Mouse (Mus musculus) liver, embryonic 13.5 days (tissue): ENCODE measurements around the gene Nptx2. TPM values are rescaled to one million over a fixed set of nuclear protein-coding genes. Genes with fewer than 3 reads are reported as not detected.

ENCODE experiments used
- ATAC-seq: fragments of 200-750 bp; cut with Nextera tagmentation; 2 replicates; pipeline ENCODE4 v1.8.0; 2017; ENCODE audit warnings: low read depth, mild to moderate bottlenecking, moderate number of reproducible peaks, moderate library complexity
- DNase-seq: peaks from one replicate; pipeline ENCODE4 v3.0.0; 2022
- H3K27ac ChIP-seq: fragments of 300-500 bp; sonication (generic); 2 replicates; pipeline ENCODE4 v1.5.1; 2015; ENCODE audit warnings: moderate library complexity, mild to moderate bottlenecking, inconsistent platforms
- H3K27me3 ChIP-seq: fragments of 300-500 bp; sonication (generic); 2 replicates; pipeline ENCODE4 v1.6.1; 2015; ENCODE audit warnings: mild to moderate bottlenecking, inconsistent platforms
- H3K36me3 ChIP-seq: fragments of 300-500 bp; sonication (generic); 2 replicates; pipeline ENCODE4 v1.6.1; 2015; ENCODE audit warnings: mild to moderate bottlenecking, inconsistent platforms
- H3K4me1 ChIP-seq: fragments of 300-500 bp; sonication (generic); replicated peaks from 2 replicates; pipeline ENCODE4 v1.6.1; 2015; ENCODE audit warnings: inconsistent platforms
- H3K4me2 ChIP-seq: fragments of 300-500 bp; sonication (generic); 2 replicates; pipeline ENCODE4 v1.6.1; 2015; ENCODE audit warnings: inconsistent platforms, mild to moderate bottlenecking, moderate library complexity
- H3K4me3 ChIP-seq: fragments of 300-500 bp; sonication (generic); replicated peaks from 2 replicates; pipeline ENCODE4 v1.5.1; 2015; ENCODE audit warnings: mild to moderate bottlenecking, inconsistent platforms
- H3K9ac ChIP-seq: fragments of 300-500 bp; sonication (generic); 2 replicates; pipeline ENCODE4 v1.6.1; 2015; ENCODE audit warnings: mild to moderate bottlenecking, inconsistent platforms
- H3K9me3 ChIP-seq: fragments of 300-500 bp; sonication (generic); replicated peaks from 2 replicates; pipeline ENCODE4 v1.6.1; 2016; ENCODE audit warnings: inconsistent platforms
- WGBS: fragments of 180-500 bp; shearing (Covaris S2); methylation state at CpG from one replicate; pipeline ENCODE4 v1.1.7; 2015; ENCODE audit not compliant: insufficient replicate concordance; 5-methylcytosine and 5-hydroxymethylcytosine counted together
- polyA plus RNA-seq: library from polyadenylated mRNA; unstranded; fragments of >200 nt; fragmentation: Nextera tagmentation; extraction: Ambion mirVana; gene quantifications from 2 replicates; pipeline ENCODE4 v1.2.1, GENCODE M21; 2015

The Nptx2 gene
- 0.03 TPM in 1 of 2 replicates, not detected in the other for polyA plus RNA-seq

DNA sequence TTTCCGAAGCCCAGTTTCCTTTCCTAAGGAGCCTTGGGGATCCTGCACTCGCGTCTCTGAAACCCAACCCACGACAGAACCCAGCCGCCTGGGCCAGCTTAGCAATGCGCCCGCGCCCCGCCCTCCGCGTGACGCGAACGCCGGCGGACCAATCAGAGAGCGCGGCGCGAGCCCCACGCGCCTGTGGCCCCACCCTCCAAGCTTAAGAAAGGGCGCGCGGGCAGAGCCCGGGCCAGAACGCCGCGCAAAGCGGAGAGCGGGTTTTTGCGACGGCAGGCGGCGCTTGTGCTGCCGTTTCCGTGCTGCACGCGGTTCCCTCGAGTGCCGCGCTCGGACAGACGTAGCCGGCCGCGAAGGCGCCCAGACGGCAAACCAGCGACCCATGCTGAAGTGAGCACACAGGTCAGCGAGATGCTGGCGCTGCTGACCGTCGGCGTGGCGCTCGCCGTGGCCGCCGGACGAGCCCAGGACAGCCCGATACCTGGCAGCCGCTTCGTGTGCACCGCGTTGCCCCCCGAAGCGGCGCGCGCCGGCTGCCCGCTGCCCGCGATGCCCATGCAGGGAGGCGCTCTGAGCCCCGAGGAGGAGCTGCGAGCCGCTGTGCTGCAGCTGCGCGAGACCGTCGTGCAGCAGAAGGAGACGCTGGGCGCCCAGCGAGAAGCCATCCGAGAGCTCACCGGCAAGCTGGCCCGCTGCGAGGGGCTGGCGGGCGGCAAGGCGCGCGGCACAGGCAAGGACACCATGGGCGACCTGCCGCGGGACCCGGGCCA lies at the start of gene Nptx2:
Gene Nptx2, plus strand, starts transcription at position 250 of the 770 bp plus-strand sequence.
- Histone ChIP-seq H3K4me1 (peaks cover 4% of the 10 kb centered on the region; the same call in 1 of the 2 replicates), H3K9me3 (no peaks in the 10 kb centered on the region), H3K36me3 (no peaks in the 10 kb centered on the region), H3K9ac (no peak within 1 kb of the TSS), H3K27ac (no peak within 1 kb of the TSS), H3K27me3 (peaks cover 61% of the 10 kb centered on the region), H3K4me3 (peak within 1 kb of the TSS; percentile 28), H3K4me2 (peak within 1 kb of the TSS; percentile 47)
- peak; percentile 65 for ATAC-seq
- 3% methylated on average over 99 of the region's 99 CpGs for WGBS
- DNase-seq, result peak; percentile 11

DNA sequence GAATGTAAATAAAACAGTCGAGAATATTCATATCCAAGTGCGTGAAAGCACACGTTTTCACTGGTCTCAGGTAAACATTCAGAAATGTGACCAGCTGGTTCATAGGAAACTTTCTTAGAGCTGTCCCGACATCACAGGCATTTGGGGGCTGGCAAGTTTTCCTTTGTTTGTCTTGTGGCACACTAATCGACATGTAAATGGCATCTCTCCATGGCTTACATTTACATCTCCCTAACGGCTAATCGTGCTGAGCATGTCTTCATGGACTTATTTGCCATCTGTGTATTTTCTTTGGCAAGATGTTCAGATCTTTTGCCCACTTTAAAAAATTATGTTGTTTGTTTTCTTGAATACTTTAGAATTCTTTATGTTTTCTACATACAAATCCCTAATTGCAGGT lies 49.2 kb upstream of the Nptx2 start:
- WGBS, result 71% methylated on average over 7 of the region's 7 CpGs

DNA sequence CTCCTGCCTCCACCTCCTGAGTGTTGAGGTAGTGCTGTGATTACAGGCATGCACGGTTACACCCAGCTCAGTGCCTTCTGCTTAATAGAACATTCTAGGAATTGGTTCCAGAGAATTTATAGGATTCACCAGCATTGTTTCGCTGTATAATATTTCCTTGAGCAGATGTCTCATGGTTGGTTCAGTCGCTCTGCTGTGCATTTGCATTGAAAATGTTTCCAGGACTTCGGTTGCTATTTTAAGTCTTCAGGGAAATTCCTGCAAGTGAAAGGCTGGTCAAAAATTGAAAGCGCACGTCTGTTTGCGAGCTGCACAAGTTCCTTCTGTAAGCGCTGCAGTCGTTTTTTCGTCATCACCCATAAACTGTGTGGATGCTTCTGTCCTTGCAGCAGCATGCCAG lies 41.5 kb upstream of the Nptx2 start:
- Histone ChIP-seq H3K9ac (no peak overlapping the region), H3K4me1 (no peaks in the 10 kb centered on the region), H3K27me3 (no peaks in the 10 kb centered on the region; the same call in 1 of the 2 replicates), H3K27ac (no peak overlapping the region), H3K4me2 (no peak overlapping the region), H3K4me3 (no peak overlapping the region), H3K9me3 (peaks cover 3% of the 10 kb centered on the region; the same call in 1 of the 2 replicates), H3K36me3 (no peaks in the 10 kb centered on the region)
- no peak for ATAC-seq
- no peak for DNase-seq
- WGBS, result 84% methylated on average over 10 of the region's 10 CpGs

More for the DNA sequence above, 49.2 kb upstream of the Nptx2 start:
- Histone ChIP-seq H3K36me3 (no peaks in the 10 kb centered on the region), H3K9me3 (peaks cover 12% of the 10 kb centered on the region; the same call in 1 of the 2 replicates), H3K27ac (no peak overlapping the region), H3K27me3 (no peaks in the 10 kb centered on the region), H3K9ac (no peak overlapping the region), H3K4me2 (no peak overlapping the region), H3K4me1 (no peaks in the 10 kb centered on the region), H3K4me3 (no peak overlapping the region)
- no peak for DNase-seq
- ATAC-seq, result no peak

GRCm38 (mm10) chr5:144505731-144506130 lies 40.0 kb upstream of the Nptx2 start:
- Histone ChIP-seq H3K4me1 (no peaks in the 10 kb centered on the region), H3K4me3 (no peak overlapping the region), H3K27ac (no peak overlapping the region), H3K9ac (no peak overlapping the region), H3K27me3 (no peaks in the 10 kb centered on the region; the same call in 1 of the 2 replicates), H3K4me2 (no peak overlapping the region), H3K9me3 (peaks cover 3% of the 10 kb centered on the region; the same call in 1 of the 2 replicates), H3K36me3 (no peaks in the 10 kb centered on the region)
- DNase-seq (no peak), ATAC-seq (no peak)
- WGBS, result 72% methylated on average over 2 of the region's 2 CpGs

DNA sequence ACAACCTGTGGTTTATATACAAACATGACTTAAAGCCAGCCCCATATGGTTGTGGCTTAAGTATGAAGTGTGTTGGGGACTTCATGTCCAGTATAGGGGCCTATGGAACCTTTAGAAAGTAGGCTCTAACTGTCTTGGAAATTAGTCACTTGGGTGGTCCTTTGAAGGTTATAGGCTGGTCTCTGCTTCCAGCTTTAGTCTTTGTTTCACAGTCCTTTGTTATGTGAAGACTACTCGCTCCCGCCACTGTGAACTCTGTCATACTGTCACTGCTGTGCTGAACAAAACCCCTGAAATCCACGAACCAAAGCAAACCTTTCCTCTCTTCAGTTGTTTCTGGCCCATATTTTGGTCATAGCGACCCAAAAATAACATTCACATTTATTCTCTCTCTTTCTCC lies 39.5 kb upstream of the Nptx2 start:
- WGBS, result 53% methylated on average over 4 of the region's 4 CpGs
- no peak overlapping the region for H3K4me3 ChIP-seq
- H3K27me3 ChIP-seq, result no peaks in the 10 kb centered on the region; the same call in 1 of the 2 replicates
- no peak overlapping the region for H3K4me2 ChIP-seq
- no peak overlapping the region for H3K27ac ChIP-seq
- H3K9me3 ChIP-seq, result peaks cover 3% of the 10 kb centered on the region; the same call in 1 of the 2 replicates
- no peak overlapping the region for H3K9ac ChIP-seq
- no peak for DNase-seq
- H3K36me3 ChIP-seq, result no peaks in the 10 kb centered on the region
- no peaks in the 10 kb centered on the region for H3K4me1 ChIP-seq
- ATAC-seq, result no peak

DNA sequence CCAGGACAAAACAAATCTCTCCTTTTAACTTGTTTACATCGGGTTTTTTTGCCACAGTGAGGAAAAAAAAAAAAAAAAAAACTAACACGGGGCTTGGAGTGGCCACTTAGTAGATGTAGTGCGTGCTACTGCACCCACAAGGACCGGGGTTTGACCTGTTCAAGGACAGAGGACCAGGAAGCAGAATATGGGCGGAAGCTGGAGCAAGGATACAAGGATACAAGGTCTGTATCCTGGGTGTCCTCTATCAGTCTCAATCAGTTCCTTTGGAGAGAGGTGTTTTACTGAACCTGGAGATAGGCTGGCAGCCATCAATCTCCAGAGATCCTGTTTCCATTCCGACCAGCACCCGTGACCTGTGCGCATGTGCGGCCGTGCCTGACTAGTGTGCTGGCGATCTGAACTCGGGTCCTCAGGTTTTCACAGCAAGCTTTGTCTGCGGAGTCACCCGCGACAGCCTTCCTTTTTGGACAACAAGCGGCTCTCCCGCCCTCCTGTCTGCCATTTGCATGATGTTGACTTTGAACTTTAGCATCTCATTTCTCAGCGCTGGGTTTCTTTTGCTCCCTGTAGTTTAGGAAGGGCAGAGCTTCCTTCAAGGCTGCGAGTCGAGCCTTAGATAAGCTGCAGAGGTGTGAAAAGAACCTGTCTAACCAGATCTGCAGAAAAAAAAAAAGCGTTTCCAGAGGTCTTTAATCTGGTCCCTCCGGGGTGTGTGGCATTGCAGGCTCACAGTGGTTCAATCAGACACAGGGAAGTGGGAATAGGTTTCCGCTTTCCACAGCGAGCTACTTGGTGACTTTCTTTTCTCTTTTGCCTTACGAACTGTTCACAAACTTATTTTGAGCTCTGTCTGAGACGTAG lies 38.8 kb upstream of the Nptx2 start:
- H3K27ac ChIP-seq, result no peak overlapping the region
- ATAC-seq, result no peak
- H3K4me2 ChIP-seq, result no peak overlapping the region

DNA sequence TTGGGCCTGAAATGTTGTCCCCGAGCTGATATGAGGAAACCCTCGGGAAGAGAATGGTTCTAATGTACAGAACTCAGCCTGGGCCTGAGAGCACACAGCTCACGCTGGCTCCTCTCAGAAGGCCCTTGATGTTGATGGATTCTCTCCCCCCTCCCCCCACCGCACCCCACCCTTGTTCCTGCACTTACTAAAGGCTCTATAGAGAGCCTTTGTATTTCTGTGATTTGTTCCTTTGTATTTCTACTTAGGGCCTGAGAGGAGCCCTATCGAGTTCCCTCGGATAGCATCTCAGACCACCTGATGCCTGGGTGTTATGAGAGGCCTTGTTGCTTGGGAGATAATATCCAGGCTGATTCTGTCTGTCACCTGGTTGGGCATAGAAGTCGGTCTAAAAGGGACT lies 36.3 kb upstream of the Nptx2 start:
- 57% methylated on average over 7 of the region's 7 CpGs for WGBS
- Histone ChIP-seq H3K4me3 (no peak overlapping the region), H3K9me3 (peaks cover 3% of the 10 kb centered on the region; the same call in 1 of the 2 replicates), H3K36me3 (no peaks in the 10 kb centered on the region), H3K4me2 (no peak overlapping the region), H3K27ac (no peak overlapping the region), H3K27me3 (no peaks in the 10 kb centered on the region; the same call in 1 of the 2 replicates), H3K9ac (no peak overlapping the region), H3K4me1 (no peaks in the 10 kb centered on the region)
- DNase-seq (no peak), ATAC-seq (no peak)

More for the DNA sequence above, 38.8 kb upstream of the Nptx2 start:
- Histone ChIP-seq H3K27me3 (no peaks in the 10 kb centered on the region; the same call in 1 of the 2 replicates), H3K36me3 (no peaks in the 10 kb centered on the region), H3K9me3 (peaks cover 3% of the 10 kb centered on the region; the same call in 1 of the 2 replicates), H3K4me3 (no peak overlapping the region), H3K9ac (no peak overlapping the region), H3K4me1 (no peaks in the 10 kb centered on the region)
- 20% methylated on average over 26 of the region's 26 CpGs for WGBS
- DNase-seq, result no peak

- no peak for ATAC-seq
Measured at GRCm38 (mm10) chr5:144514738-144515137, 31.0 kb upstream of the Nptx2 start.

DNA sequence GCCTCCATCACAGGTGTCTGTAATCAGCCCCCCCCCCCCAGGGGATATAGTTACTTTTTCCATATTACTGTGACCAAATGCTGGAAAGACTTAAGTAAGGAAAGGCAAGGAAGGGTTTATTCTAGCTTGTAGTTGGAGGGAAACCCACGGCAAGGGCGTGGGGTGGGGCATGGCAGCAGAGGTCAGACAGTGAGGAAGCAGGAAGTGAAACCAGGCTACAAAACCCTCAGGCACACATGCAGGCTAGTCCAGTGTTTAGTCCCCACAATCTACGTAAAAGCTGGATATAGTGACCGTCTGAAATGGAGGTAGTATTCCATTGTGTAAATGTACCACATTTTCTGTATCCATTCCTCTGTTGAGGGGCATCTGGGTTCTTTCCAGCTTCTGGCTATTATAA lies 30.5 kb upstream of the Nptx2 start:
- no peaks in the 10 kb centered on the region for H3K9me3 ChIP-seq
- H3K4me3 ChIP-seq, result no peak overlapping the region
- DNase-seq (no peak), ATAC-seq (no peak)
- H3K27ac ChIP-seq, result no peak overlapping the region
- WGBS, result 47% methylated on average over 4 of the region's 4 CpGs
- no peak overlapping the region for H3K4me2 ChIP-seq
- H3K4me1 ChIP-seq, result no peaks in the 10 kb centered on the region
- H3K27me3 ChIP-seq, result no peaks in the 10 kb centered on the region
- H3K9ac ChIP-seq, result no peak overlapping the region
- H3K36me3 ChIP-seq, result no peaks in the 10 kb centered on the region

More at GRCm38 (mm10) chr5:144514738-144515137, 31.0 kb upstream of the Nptx2 start:
- Histone ChIP-seq H3K27ac (no peak overlapping the region), H3K4me1 (no peaks in the 10 kb centered on the region), H3K4me2 (no peak overlapping the region), H3K9ac (no peak overlapping the region), H3K36me3 (no peaks in the 10 kb centered on the region), H3K4me3 (no peak overlapping the region), H3K27me3 (no peaks in the 10 kb centered on the region), H3K9me3 (no peaks in the 10 kb centered on the region)
- DNase-seq, result no peak
- WGBS, result 39% methylated on average over 6 of the region's 6 CpGs

DNA sequence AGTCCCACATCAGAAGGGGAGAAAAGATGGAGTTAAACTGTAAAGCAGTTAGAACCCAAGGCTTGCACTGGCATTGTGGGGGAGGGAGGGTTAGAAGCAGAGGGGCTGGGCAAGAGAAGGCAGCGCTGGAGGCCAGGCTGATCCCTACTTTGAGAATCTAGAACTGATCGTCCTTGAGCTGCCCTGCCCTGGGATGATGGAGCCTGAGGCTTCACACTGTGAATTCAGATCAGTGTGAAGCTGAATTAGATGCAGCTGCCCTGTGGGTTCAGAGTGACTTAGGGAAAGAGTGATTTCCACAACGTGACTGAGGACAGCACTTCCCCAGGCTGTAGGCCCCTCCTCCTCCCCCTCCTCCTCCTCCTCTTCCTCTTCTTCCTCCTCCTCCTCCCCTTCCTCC lies 25.6 kb upstream of the Nptx2 start:
- no peak for ATAC-seq
- no peaks in the 10 kb centered on the region for H3K36me3 ChIP-seq
- 21% methylated on average over 3 of the region's 3 CpGs for WGBS
- no peak overlapping the region for H3K27ac ChIP-seq
- no peak overlapping the region for H3K4me2 ChIP-seq
- no peak overlapping the region for H3K4me3 ChIP-seq
- no peak for DNase-seq
- no peaks in the 10 kb centered on the region for H3K27me3 ChIP-seq
- H3K4me1 ChIP-seq, result no peaks in the 10 kb centered on the region
- H3K9me3 ChIP-seq, result no peaks in the 10 kb centered on the region
- no peak overlapping the region for H3K9ac ChIP-seq

DNA sequence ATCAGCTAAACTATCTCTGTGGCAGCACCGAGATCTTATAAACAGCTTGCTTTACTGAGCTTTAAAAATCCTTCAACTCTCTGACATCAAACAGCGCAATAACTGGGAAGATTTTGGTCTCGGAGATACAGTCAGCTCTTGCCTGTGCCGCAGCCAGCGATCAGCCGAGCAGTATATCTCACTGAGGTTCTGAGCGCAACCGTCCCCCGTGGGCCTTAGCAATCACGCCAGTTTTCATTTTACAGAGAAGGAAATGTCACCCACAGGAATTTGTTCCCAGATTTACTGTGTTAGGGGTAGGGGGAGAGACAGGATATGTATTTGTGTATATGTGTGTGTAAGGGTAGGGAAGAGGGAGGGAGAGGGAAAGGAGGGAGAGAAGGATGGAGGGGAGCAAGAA lies 20.9 kb upstream of the Nptx2 start:
- Histone ChIP-seq H3K27ac (no peak overlapping the region), H3K4me3 (no peak overlapping the region), H3K9me3 (no peaks in the 10 kb centered on the region), H3K27me3 (no peaks in the 10 kb centered on the region), H3K4me2 (no peak overlapping the region), H3K9ac (no peak overlapping the region), H3K4me1 (no peaks in the 10 kb centered on the region), H3K36me3 (no peaks in the 10 kb centered on the region)
- DNase-seq (no peak), ATAC-seq (no peak)
- 68% methylated on average over 10 of the region's 10 CpGs for WGBS
